Mouse (Mus musculus) brain, embryonic 18.5 days (tissue): ENCODE data around the gene Myl6b.

Experiments
- DNase-seq: peaks from one replicate; pipeline ENCODE4 v3.0.0-alpha.2; 2012; ENCODE audit warnings: low read depth, low spot score

Myl6b gene

GRCm38 (mm10) chr10:128451014-128451413, 47.5 kb downstream of the Myl6b start:
- no peak for DNase-seq

GRCm38 (mm10) chr10:128445407-128445806, 53.1 kb downstream of the Myl6b start:
- no peak for DNase-seq

- DNase-seq: no peak
Measured at GRCm38 (mm10) chr10:128444354-128444753, 54.1 kb downstream of the Myl6b start.
